Mouse (Mus musculus): Measurements from ENCODE around the gene Arfip1.

Gene Arfip1

GRCm38 (mm10) chr3:84582023-84582912, at the start of gene Arfip1:
Arfip1 (minus strand) TSS chr3:84582625.
- peak; percentile 94 to 95 for DNase-seq (ENCODE audit: low spot score in 2 of 2)

GRCm38 (mm10) chr3:84631586-84631985, 49.2 kb upstream of the Arfip1 start:
- no peak for DNase-seq (ENCODE audit: low spot score in 2 of 2)

GRCm38 (mm10) chr3:84622026-84622425, 39.6 kb upstream of the Arfip1 start:
- DNase-seq (ENCODE audit: low spot score in 2 of 2), result no peak

- DNase-seq (ENCODE audit: low spot score in 2 of 2), result no peak
These were observed 37.3 kb upstream of the Arfip1 start for GRCm38 (mm10) chr3:84619725-84620124.

GRCm38 (mm10) chr3:84619056-84619455, 36.6 kb upstream of the Arfip1 start:
- no peak for DNase-seq (ENCODE audit: low spot score in 2 of 2)

- no peak for DNase-seq (ENCODE audit: low spot score in 2 of 2)
These were observed 36.2 kb upstream of the Arfip1 start for GRCm38 (mm10) chr3:84618627-84619026.

GRCm38 (mm10) chr3:84615856-84616225, 33.4 kb upstream of the Arfip1 start:
- no peak for DNase-seq (ENCODE audit: low spot score in 2 of 2)

- peak; percentile 8 to 43 for DNase-seq (ENCODE audit: low spot score in 2 of 2)
These were observed 32.8 kb upstream of the Arfip1 start for GRCm38 (mm10) chr3:84615050-84615855.

GRCm38 (mm10) chr3:84610183-84610710, 27.8 kb upstream of the Arfip1 start:
- DNase-seq (ENCODE audit: low spot score in 2 of 2), result no peak

GRCm38 (mm10) chr3:84603212-84603611, 20.8 kb upstream of the Arfip1 start:
- no peak for DNase-seq (ENCODE audit: low spot score in 2 of 2)

- no peak for DNase-seq (ENCODE audit: low spot score in 2 of 2)
These were observed 20.3 kb upstream of the Arfip1 start for GRCm38 (mm10) chr3:84602759-84603158.

- no peak for DNase-seq (ENCODE audit: low spot score in 2 of 2)
These were observed 19.6 kb upstream of the Arfip1 start for GRCm38 (mm10) chr3:84601870-84602495.

- DNase-seq (ENCODE audit: low spot score in 2 of 2), result no peak
These were observed 16.3 kb upstream of the Arfip1 start for GRCm38 (mm10) chr3:84598756-84599155.

GRCm38 (mm10) chr3:84597996-84598734, 15.7 kb upstream of the Arfip1 start:
- no peak for DNase-seq (ENCODE audit: low spot score in 2 of 2)

- DNase-seq (ENCODE audit: low spot score in 2 of 2), result no peak
These were observed 13.3 kb upstream of the Arfip1 start for GRCm38 (mm10) chr3:84595677-84596234.

- peak; percentile 30 to 63 for DNase-seq (ENCODE audit: low spot score in 2 of 2)
These were observed 12.7 kb upstream of the Arfip1 start for GRCm38 (mm10) chr3:84594894-84595676.

GRCm38 (mm10) chr3:84593274-84593673, 10.8 kb upstream of the Arfip1 start, which contains the start of gene Tigd4:
Tigd4 (plus strand) TSS chr3:84593574.
- DNase-seq (ENCODE audit: low spot score in 2 of 2), result no peak

- no peak for DNase-seq (ENCODE audit: low spot score in 2 of 2)
These were observed 4.3 kb upstream of the Arfip1 start for GRCm38 (mm10) chr3:84586736-84587135.

GRCm38 (mm10) chr3:84582913-84583276, 470 bp upstream of the Arfip1 start:
- no peak for DNase-seq (ENCODE audit: low spot score in 2 of 2)

GRCm38 (mm10) chr3:84581696-84582022, 766 bp downstream of the Arfip1 start:
- DNase-seq (ENCODE audit: low spot score in 2 of 2), result no peak

Measured in frontal cortex, postnatal 36 days (tissue).